Mouse (Mus musculus): Measurements from ENCODE around the gene Sell. TPM values are rescaled to one million over a fixed set of nuclear protein-coding genes. Genes with fewer than 3 reads are reported as not detected.
A peak's percentile ranks its signal among the peaks of the same experiment; 100 is the strongest.
"Not testable (repeated sequence)": the region's sequence is repeated elsewhere in the genome, so short reads cannot be mapped to it uniquely, and the experiment has no call there.

Gene Sell
- not detected in 2 replicates for polyA plus RNA-seq (2011; ENCODE audit: insufficient read depth, insufficient read length, low read depth, missing spikeins)

- TF ChIP-seq CTCF (IDR thresholded peaks at IDR 0.05; ENCODE audit: low read depth, low read length): no peak
- TF ChIP-seq EP300 (IDR thresholded peaks at IDR 0.05; ENCODE audit: insufficient read depth, low read depth, low read length): no peak
- TF ChIP-seq POLR2A (IDR thresholded peaks at IDR 0.05; ENCODE audit: insufficient read depth, low read length): no peak
- H3K27ac ChIP-seq (ENCODE audit: insufficient read depth, low read length): no peak within 1 kb of the TSS
- no peaks in the 10 kb centered on the region for H3K4me1 ChIP-seq (ENCODE audit: control insufficient read depth, insufficient read depth, low read length)
- H3K36me3 ChIP-seq (ENCODE audit: control insufficient read depth, insufficient read depth, low read length, poor library complexity, severe bottlenecking): no peaks in the 10 kb centered on the region
- no peaks in the 10 kb centered on the region for H3K9me3 ChIP-seq (replicated peaks; ENCODE audit: control insufficient read depth, insufficient read depth, low read length, poor library complexity, severe bottlenecking)
- no peak within 1 kb of the TSS for H3K4me3 ChIP-seq (ENCODE audit: low read depth, low read length)
- no peak within 1 kb of the TSS for H3K9ac ChIP-seq (ENCODE audit: low read depth, poor library complexity, severe bottlenecking)
- no peaks in the 10 kb centered on the region for H3K27me3 ChIP-seq (ENCODE audit: control insufficient read depth, insufficient read depth, low read length, poor library complexity, severe bottlenecking)
Measured at GRCm38 (mm10) chr1:164061925-164062324, at the start of gene Sell. TSS of gene Sell (plus strand) at chr1:164061982.

GRCm38 (mm10) chr1:164014616-164015015, 47.2 kb upstream of the Sell start:
- no peaks in the 10 kb centered on the region for H3K27me3 ChIP-seq (ENCODE audit: control insufficient read depth, insufficient read depth, low read length, poor library complexity, severe bottlenecking)
- no peak overlapping the region for H3K27ac ChIP-seq (ENCODE audit: insufficient read depth, low read length)
- no peak overlapping the region for H3K4me3 ChIP-seq (ENCODE audit: low read depth, low read length)
- no peaks in the 10 kb centered on the region for H3K4me1 ChIP-seq (ENCODE audit: control insufficient read depth, insufficient read depth, low read length)
- H3K9me3 ChIP-seq (replicated peaks; ENCODE audit: control insufficient read depth, insufficient read depth, low read length, poor library complexity, severe bottlenecking): no peaks in the 10 kb centered on the region
- H3K36me3 ChIP-seq (ENCODE audit: control insufficient read depth, insufficient read depth, low read length, poor library complexity, severe bottlenecking): no peaks in the 10 kb centered on the region
- H3K9ac ChIP-seq (ENCODE audit: low read depth, poor library complexity, severe bottlenecking): no peak overlapping the region
- TF ChIP-seq POLR2A (IDR thresholded peaks at IDR 0.05; ENCODE audit: insufficient read depth, low read length) (no peak), CTCF (IDR thresholded peaks at IDR 0.05; ENCODE audit: low read depth, low read length) (no peak), EP300 (IDR thresholded peaks at IDR 0.05; ENCODE audit: insufficient read depth, low read depth, low read length) (no peak)

- H3K9ac ChIP-seq (ENCODE audit: low read depth, poor library complexity, severe bottlenecking): no peak overlapping the region
- no peaks in the 10 kb centered on the region for H3K36me3 ChIP-seq (ENCODE audit: control insufficient read depth, insufficient read depth, low read length, poor library complexity, severe bottlenecking)
- H3K27me3 ChIP-seq (ENCODE audit: control insufficient read depth, insufficient read depth, low read length, poor library complexity, severe bottlenecking): no peaks in the 10 kb centered on the region
- H3K4me1 ChIP-seq (ENCODE audit: control insufficient read depth, insufficient read depth, low read length): peaks cover 4% of the 10 kb centered on the region
- no peaks in the 10 kb centered on the region for H3K9me3 ChIP-seq (replicated peaks; ENCODE audit: control insufficient read depth, insufficient read depth, low read length, poor library complexity, severe bottlenecking)
- TF ChIP-seq POLR2A (IDR thresholded peaks at IDR 0.05; ENCODE audit: insufficient read depth, low read length) (no peak), CTCF (IDR thresholded peaks at IDR 0.05; ENCODE audit: low read depth, low read length) (no peak), EP300 (IDR thresholded peaks at IDR 0.05; ENCODE audit: insufficient read depth, low read depth, low read length) (no peak)
- H3K27ac ChIP-seq (ENCODE audit: insufficient read depth, low read length): no peak overlapping the region
- no peak overlapping the region for H3K4me3 ChIP-seq (ENCODE audit: low read depth, low read length)
Measured at GRCm38 (mm10) chr1:164018221-164018896, 43.4 kb upstream of the Sell start.

GRCm38 (mm10) chr1:164019789-164020188, 42.0 kb upstream of the Sell start:
- no peaks in the 10 kb centered on the region for H3K36me3 ChIP-seq (ENCODE audit: control insufficient read depth, insufficient read depth, low read length, poor library complexity, severe bottlenecking)
- peak overlapping the region; percentile 44; the same call in 1 of the 2 replicates for H3K27ac ChIP-seq (ENCODE audit: insufficient read depth, low read length)
- TF ChIP-seq CTCF (IDR thresholded peaks at IDR 0.05; ENCODE audit: low read depth, low read length): no peak
- TF ChIP-seq EP300 (IDR thresholded peaks at IDR 0.05; ENCODE audit: insufficient read depth, low read depth, low read length): no peak
- TF ChIP-seq POLR2A (IDR thresholded peaks at IDR 0.05; ENCODE audit: insufficient read depth, low read length): no peak
- H3K27me3 ChIP-seq (ENCODE audit: control insufficient read depth, insufficient read depth, low read length, poor library complexity, severe bottlenecking): no peaks in the 10 kb centered on the region
- peaks cover 4% of the 10 kb centered on the region for H3K4me1 ChIP-seq (ENCODE audit: control insufficient read depth, insufficient read depth, low read length)
- H3K9ac ChIP-seq (ENCODE audit: low read depth, poor library complexity, severe bottlenecking): no peak overlapping the region
- H3K9me3 ChIP-seq (replicated peaks; ENCODE audit: control insufficient read depth, insufficient read depth, low read length, poor library complexity, severe bottlenecking): no peaks in the 10 kb centered on the region
- no peak overlapping the region for H3K4me3 ChIP-seq (ENCODE audit: low read depth, low read length)

GRCm38 (mm10) chr1:164020746-164021145, 41.0 kb upstream of the Sell start:
- not testable (repeated sequence) for H3K9ac ChIP-seq (ENCODE audit: low read depth, poor library complexity, severe bottlenecking); H3K9me3 ChIP-seq (replicated peaks; ENCODE audit: control insufficient read depth, insufficient read depth, low read length, poor library complexity, severe bottlenecking); H3K4me3 ChIP-seq (ENCODE audit: low read depth, low read length); H3K36me3 ChIP-seq (ENCODE audit: control insufficient read depth, insufficient read depth, low read length, poor library complexity, severe bottlenecking); H3K27me3 ChIP-seq (ENCODE audit: control insufficient read depth, insufficient read depth, low read length, poor library complexity, severe bottlenecking); H3K4me1 ChIP-seq (ENCODE audit: control insufficient read depth, insufficient read depth, low read length)
- peak overlapping the region; percentile 67 for H3K27ac ChIP-seq (ENCODE audit: insufficient read depth, low read length)

- H3K9me3 ChIP-seq (replicated peaks; ENCODE audit: control insufficient read depth, insufficient read depth, low read length, poor library complexity, severe bottlenecking); H3K4me3 ChIP-seq (ENCODE audit: low read depth, low read length); H3K4me1 ChIP-seq (ENCODE audit: control insufficient read depth, insufficient read depth, low read length); H3K9ac ChIP-seq (ENCODE audit: low read depth, poor library complexity, severe bottlenecking); H3K27me3 ChIP-seq (ENCODE audit: control insufficient read depth, insufficient read depth, low read length, poor library complexity, severe bottlenecking); H3K27ac ChIP-seq (ENCODE audit: insufficient read depth, low read length); H3K36me3 ChIP-seq (ENCODE audit: control insufficient read depth, insufficient read depth, low read length, poor library complexity, severe bottlenecking): not testable (repeated sequence)
Measured at GRCm38 (mm10) chr1:164022106-164022505, 39.7 kb upstream of the Sell start.

Measured in ES-Bruce4 (cell line).